Mouse (Mus musculus): Measurements from ENCODE around the gene Immp2l. TPM values are rescaled to one million over a fixed set of nuclear protein-coding genes. Genes with fewer than 3 reads are reported as not detected.

The Immp2l gene
- polyA plus RNA-seq, 1 experiment from 2014 or later = 10.0 TPM

DNA sequence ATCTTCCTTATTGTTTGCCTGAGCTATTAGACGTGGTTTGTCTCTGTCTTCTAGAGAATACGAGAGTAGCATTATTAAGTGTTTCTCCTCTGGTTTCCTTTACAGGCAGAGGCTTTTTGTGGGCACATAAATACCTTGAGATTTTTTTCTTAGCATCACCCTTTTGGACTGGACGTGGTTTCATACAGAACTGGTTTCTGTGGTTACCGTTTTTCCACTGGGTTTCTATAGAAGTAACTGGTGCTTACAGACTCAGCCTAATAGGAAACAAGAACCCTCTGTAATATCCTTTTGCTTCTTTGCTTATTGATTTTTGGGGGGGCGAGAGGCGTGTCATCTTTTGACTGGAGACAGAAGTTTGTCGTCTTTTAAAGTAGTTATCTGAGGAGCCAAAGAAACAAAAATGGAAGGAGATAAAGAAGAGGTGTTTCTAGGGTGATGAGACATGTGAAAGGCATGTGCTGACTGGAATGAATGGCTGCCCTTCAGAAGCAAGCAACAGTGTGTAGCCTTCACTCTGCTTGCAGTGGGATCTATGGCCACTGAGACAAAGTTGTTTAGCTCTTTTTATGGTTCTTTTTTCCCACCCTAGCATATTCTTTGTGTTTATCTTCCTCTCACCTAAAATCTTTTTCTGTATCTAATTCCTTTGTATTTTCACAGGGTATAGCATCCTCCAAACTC lies 307.2 kb downstream of the Immp2l start:
- Histone ChIP-seq H3K27ac (no peak overlapping the region), H3K9ac (no peak overlapping the region), H3K4me2 (no peak overlapping the region), H3K4me3 (no peak overlapping the region), H3K27me3 (no peaks in the 10 kb centered on the region), H3K4me1 (no peaks in the 10 kb centered on the region), H3K9me3 (no peaks in the 10 kb centered on the region), H3K36me3 (no peaks in the 10 kb centered on the region)
- WGBS = 65% methylated on average over 7 of the region's 7 CpGs
- no peak for ATAC-seq (ENCODE audit: borderline replicate concordance, extremely low read depth, low FRiP score, low TSS enrichment)

DNA sequence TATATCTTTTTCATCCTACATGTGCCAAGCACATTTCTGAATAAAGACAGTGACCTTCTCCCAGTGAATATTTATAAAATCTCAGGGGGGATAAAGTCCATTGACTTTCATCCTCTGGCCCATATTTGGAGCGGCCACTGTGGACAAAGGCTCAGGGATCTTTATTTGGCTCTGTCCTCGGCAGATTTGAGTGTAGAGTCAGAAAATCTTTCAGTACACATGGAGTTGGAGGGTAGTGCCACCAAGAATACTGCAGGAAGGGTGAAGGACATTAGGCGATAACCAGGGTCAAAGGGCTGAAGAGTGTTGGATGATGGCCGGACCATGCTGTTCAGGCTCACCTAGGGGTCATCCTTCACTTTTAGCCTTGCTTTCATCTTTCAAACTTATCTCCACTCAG lies 321.7 kb downstream of the Immp2l start:
- WGBS = 81% methylated on average over 4 of the region's 4 CpGs

DNA sequence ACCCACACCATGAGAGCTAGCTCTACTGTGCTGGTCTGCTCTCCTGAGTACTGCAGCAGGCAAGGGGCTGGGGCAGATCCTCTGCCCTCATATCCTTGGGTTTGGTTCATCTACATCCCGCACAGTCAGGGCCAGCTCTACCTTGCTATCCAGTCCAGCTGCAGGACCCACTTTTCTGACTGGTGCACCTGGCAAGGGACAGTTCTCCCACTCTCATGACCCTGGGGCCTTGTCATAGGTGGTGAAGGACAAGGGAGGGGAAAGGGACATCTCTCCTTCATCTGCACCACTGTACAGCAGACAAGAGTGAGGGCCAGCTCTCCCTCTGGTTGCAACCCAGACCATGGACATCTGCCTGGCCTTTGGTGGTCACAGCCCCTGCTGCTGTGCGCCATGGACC lies 323.6 kb downstream of the Immp2l start:
- Histone ChIP-seq H3K4me2 (no peak overlapping the region), H3K27ac (no peak overlapping the region), H3K4me1 (no peaks in the 10 kb centered on the region), H3K9me3 (no peaks in the 10 kb centered on the region), H3K27me3 (no peaks in the 10 kb centered on the region), H3K36me3 (no peaks in the 10 kb centered on the region), H3K9ac (no peak overlapping the region), H3K4me3 (no peak overlapping the region)
- ATAC-seq (ENCODE audit: borderline replicate concordance, extremely low read depth, low FRiP score, low TSS enrichment) = no peak
- 93% methylated on average over 2 of the region's 2 CpGs for WGBS

More for the DNA sequence above, 321.7 kb downstream of the Immp2l start:
- ATAC-seq (ENCODE audit: borderline replicate concordance, extremely low read depth, low FRiP score, low TSS enrichment) = no peak
- Histone ChIP-seq H3K27me3 (no peaks in the 10 kb centered on the region), H3K4me1 (no peaks in the 10 kb centered on the region), H3K9me3 (no peaks in the 10 kb centered on the region), H3K4me2 (no peak overlapping the region), H3K36me3 (no peaks in the 10 kb centered on the region), H3K27ac (no peak overlapping the region), H3K4me3 (no peak overlapping the region), H3K9ac (no peak overlapping the region)

DNA sequence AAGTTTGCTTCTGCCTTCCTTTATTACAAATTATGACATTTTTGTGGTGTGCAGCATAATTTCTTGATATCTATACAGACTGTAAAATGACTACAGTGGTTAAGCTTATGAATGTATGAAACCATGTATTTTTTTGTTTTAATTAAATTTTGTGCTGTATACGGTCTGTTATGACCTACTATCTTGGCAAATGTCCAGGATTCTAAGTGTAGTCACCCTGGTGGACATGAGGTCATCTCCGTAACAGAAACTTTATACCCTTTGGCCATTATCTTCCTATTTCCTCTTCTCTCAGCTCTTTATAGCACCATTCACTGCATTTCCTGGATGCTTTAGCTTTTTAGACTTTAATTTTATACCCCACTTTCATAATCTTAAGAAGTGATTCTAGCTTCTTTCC lies 325.5 kb downstream of the Immp2l start:
- ATAC-seq (ENCODE audit: borderline replicate concordance, extremely low read depth, low FRiP score, low TSS enrichment) = no peak

DNA sequence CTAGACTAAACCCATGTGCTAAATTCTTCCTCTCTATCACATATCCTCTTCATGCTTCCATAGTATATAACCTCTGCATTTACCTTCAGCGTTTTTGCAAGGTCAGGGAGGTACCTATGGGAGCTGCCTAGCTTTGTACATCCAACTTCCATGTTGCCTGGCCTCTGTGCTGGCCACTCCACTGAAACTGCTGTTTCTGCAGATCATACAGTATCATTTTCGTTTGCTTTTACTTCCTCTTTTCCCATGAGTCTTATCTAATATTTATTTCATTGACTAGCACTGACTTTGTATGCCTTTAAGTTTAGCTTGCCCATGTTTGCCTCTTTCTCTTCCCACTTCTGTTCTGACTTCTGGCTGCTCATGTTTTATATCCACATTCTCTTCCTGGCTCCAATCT lies 325.9 kb downstream of the Immp2l start:
- no peak for ATAC-seq (ENCODE audit: borderline replicate concordance, extremely low read depth, low FRiP score, low TSS enrichment)
- no peaks in the 10 kb centered on the region for H3K9me3 ChIP-seq
- no peaks in the 10 kb centered on the region for H3K4me1 ChIP-seq
- H3K36me3 ChIP-seq = no peaks in the 10 kb centered on the region
- H3K4me2 ChIP-seq = no peak overlapping the region
- no peak overlapping the region for H3K4me3 ChIP-seq
- no peak overlapping the region for H3K27ac ChIP-seq
- no peak overlapping the region for H3K9ac ChIP-seq
- no peaks in the 10 kb centered on the region for H3K27me3 ChIP-seq
- 45% methylated on average over 2 of the region's 2 CpGs for WGBS

More for the DNA sequence above, 325.5 kb downstream of the Immp2l start:
- no peak overlapping the region for H3K27ac ChIP-seq
- no peaks in the 10 kb centered on the region for H3K4me1 ChIP-seq
- no peak overlapping the region for H3K9ac ChIP-seq
- no peak overlapping the region for H3K4me2 ChIP-seq
- H3K4me3 ChIP-seq = no peak overlapping the region
- no peaks in the 10 kb centered on the region for H3K9me3 ChIP-seq
- no peaks in the 10 kb centered on the region for H3K36me3 ChIP-seq
- no peaks in the 10 kb centered on the region for H3K27me3 ChIP-seq
- WGBS = 36% methylated on average over 2 of the region's 2 CpGs

DNA sequence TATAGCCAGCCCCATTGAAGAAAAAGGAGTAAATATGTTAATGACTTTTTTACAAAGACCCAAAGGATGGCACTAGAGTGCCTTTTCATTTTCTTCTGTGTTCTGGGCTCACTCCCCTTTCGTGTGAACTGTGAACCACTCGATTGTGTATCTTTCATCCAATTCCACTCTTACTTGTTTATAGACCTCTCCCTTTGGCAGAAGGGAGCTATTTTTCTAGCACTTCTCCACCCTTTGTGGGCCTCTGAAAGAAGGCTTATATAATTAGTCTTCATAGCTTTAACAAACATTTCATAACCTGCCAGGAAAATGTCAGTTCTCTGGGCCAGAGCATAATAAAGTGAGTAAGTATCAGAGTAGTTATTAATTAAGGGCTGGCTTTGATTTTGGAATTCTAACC lies 327.4 kb downstream of the Immp2l start:
- 20% methylated on average over 2 of the region's 2 CpGs for WGBS
- no peak for ATAC-seq (ENCODE audit: borderline replicate concordance, extremely low read depth, low FRiP score, low TSS enrichment)
- H3K4me3 ChIP-seq = no peak overlapping the region

DNA sequence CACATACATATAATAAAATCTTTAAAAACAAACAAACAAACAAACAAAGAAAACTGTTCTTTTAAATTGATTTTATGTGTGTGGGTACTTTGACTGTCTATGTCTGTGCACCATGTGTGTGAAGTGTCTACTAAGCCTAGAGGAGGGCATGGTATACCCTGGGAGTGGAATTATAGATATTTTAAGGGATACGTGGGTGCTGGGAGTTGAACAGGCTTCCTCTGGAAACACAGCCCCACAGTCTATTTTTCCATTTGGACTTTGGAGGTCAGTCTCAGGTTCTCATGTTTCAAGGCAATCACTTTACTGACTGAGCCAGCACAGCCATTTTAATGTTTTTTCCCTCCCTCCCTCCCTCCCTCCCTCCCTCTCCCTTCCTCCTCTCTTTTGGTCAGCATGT lies 331.0 kb downstream of the Immp2l start:
- 63% methylated on average over 1 of the region's 1 CpGs for WGBS
- H3K9me3 ChIP-seq = no peaks in the 10 kb centered on the region
- H3K4me2 ChIP-seq = no peak overlapping the region
- no peaks in the 10 kb centered on the region for H3K4me1 ChIP-seq
- no peak overlapping the region for H3K27ac ChIP-seq
- no peak overlapping the region for H3K9ac ChIP-seq
- no peak for ATAC-seq (ENCODE audit: borderline replicate concordance, extremely low read depth, low FRiP score, low TSS enrichment)
- no peaks in the 10 kb centered on the region for H3K36me3 ChIP-seq
- H3K4me3 ChIP-seq = no peak overlapping the region
- H3K27me3 ChIP-seq = no peaks in the 10 kb centered on the region

More for the DNA sequence above, 327.4 kb downstream of the Immp2l start:
- H3K27me3 ChIP-seq = no peaks in the 10 kb centered on the region
- no peaks in the 10 kb centered on the region for H3K9me3 ChIP-seq
- no peaks in the 10 kb centered on the region for H3K36me3 ChIP-seq
- no peak overlapping the region for H3K27ac ChIP-seq
- no peak overlapping the region for H3K9ac ChIP-seq
- no peak overlapping the region for H3K4me2 ChIP-seq
- H3K4me1 ChIP-seq = no peaks in the 10 kb centered on the region

DNA sequence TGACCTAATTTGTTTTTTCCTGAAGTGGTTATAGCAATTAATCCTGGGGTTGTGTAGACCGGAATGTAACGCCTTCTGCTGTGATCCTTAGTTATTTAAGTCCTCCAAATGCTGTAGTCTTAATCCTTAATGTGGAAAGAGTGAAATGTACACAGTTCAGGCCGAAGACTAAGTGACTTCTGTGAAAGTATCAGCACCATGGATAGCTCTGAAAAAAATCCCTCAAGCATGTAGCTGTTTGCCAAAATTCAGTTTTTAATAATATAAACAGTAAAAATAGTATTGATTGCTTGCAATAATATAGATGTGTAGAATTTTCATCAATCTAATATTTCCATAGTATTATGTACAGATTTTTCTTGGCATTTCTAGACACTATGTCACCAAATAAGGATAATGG lies 332.1 kb downstream of the Immp2l start:
- Histone ChIP-seq H3K9ac (no peak overlapping the region), H3K4me3 (no peak overlapping the region), H3K27ac (no peak overlapping the region), H3K9me3 (no peaks in the 10 kb centered on the region), H3K4me2 (no peak overlapping the region), H3K27me3 (no peaks in the 10 kb centered on the region), H3K36me3 (no peaks in the 10 kb centered on the region), H3K4me1 (no peaks in the 10 kb centered on the region)
- ATAC-seq (ENCODE audit: borderline replicate concordance, extremely low read depth, low FRiP score, low TSS enrichment) = no peak
- WGBS = 44% methylated on average over 3 of the region's 3 CpGs

DNA sequence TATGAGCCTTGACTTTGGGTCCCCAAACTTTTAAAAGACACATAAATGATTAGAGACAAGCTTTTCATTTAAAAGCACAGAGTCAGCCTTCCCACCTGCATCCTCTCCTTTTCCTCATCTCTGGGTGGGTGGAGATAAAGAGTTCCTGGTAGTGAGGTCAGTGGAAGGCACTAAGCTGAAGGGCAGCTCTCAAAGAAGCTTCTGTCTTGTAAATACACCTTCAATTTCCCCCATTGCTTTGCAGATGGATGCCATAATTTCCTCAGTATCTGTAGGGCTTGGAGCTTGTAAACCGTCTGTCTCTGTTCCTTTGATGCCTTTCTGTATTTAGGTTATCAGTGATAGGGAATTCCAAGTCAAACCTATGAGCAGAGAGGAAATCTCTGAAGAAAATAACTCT lies 362.8 kb downstream of the Immp2l start:
- Histone ChIP-seq H3K4me1 (no peaks in the 10 kb centered on the region), H3K4me3 (no peak overlapping the region), H3K9ac (no peak overlapping the region), H3K36me3 (no peaks in the 10 kb centered on the region), H3K27me3 (no peaks in the 10 kb centered on the region), H3K4me2 (no peak overlapping the region), H3K27ac (no peak overlapping the region), H3K9me3 (no peaks in the 10 kb centered on the region)
- WGBS = 44% methylated on average over 1 of the region's 1 CpGs
- no peak for ATAC-seq (ENCODE audit: borderline replicate concordance, extremely low read depth, low FRiP score, low TSS enrichment)

DNA sequence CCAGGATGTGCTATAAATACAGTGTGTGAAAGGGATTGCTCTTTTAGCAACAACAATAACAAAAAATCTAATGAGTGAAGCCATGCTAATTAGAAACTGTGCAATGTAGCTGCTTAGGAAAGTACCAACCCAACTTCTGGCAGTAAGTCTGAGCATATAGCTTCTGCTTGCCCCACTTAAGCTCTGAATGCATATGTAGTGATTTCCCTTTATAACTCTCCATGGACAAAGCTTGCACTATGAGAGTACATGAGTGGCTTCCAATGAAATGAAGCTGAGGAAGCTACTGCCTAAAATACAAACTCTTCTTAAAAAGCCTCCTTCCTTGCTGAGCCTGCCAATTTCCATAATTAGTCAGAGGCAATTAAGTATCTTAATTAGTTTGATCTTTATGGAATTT lies 370.3 kb downstream of the Immp2l start:
- no peak overlapping the region for H3K9ac ChIP-seq
- H3K4me3 ChIP-seq = no peak overlapping the region
- ATAC-seq (ENCODE audit: borderline replicate concordance, extremely low read depth, low FRiP score, low TSS enrichment) = no peak
- H3K4me2 ChIP-seq = no peak overlapping the region
- H3K4me1 ChIP-seq = no peaks in the 10 kb centered on the region
- H3K27ac ChIP-seq = no peak overlapping the region
- H3K27me3 ChIP-seq = no peaks in the 10 kb centered on the region
- no peaks in the 10 kb centered on the region for H3K36me3 ChIP-seq
- no peaks in the 10 kb centered on the region for H3K9me3 ChIP-seq

DNA sequence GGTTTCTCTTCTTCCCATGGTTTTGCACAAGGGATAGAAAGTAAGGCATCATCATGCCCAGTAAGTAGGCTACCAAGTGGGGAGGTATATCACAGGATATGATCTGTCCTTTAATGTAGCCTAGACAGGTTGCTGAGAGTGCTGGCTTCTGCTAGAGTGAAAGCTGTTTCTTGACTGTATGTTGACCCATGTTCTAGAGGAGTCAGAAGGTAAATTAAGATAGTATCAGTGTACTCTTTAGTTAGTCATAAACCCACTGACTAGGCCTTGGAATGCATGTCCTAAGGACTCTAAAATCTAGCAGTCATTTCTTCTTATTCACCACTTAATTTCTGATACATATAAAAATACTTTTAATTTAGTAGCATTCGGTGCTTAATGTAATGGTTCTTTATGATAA lies 377.2 kb downstream of the Immp2l start:
- no peak overlapping the region for H3K4me2 ChIP-seq
- H3K9me3 ChIP-seq = no peaks in the 10 kb centered on the region
- no peak overlapping the region for H3K4me3 ChIP-seq
- no peaks in the 10 kb centered on the region for H3K4me1 ChIP-seq
- H3K27ac ChIP-seq = no peak overlapping the region
- no peak for ATAC-seq (ENCODE audit: borderline replicate concordance, extremely low read depth, low FRiP score, low TSS enrichment)
- WGBS = 85% methylated on average over 1 of the region's 1 CpGs
- H3K9ac ChIP-seq = no peak overlapping the region
- no peaks in the 10 kb centered on the region for H3K27me3 ChIP-seq
- H3K36me3 ChIP-seq = no peaks in the 10 kb centered on the region

DNA sequence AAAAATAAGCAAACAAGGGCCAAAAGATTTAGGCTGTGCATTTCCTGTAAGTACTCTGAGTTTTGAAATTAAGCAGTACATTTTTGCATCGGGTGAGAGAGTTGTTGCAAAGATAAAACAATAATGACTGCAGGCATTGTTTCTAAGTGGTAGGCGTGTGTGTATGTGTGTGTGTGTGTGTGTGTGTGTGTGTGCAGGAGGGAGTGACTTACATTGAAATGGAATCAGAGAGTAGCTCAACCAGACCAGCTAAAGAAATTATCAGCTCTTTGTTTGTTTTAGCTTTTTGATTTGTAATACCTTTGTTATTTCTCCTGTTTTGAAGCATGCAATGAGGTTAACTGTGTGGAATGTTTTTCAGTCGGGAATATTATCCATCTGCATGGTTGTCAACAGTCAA lies 378.0 kb downstream of the Immp2l start:
- ATAC-seq (ENCODE audit: borderline replicate concordance, extremely low read depth, low FRiP score, low TSS enrichment) = no peak
- WGBS = 44% methylated on average over 3 of the region's 3 CpGs
- H3K4me1 ChIP-seq = no peaks in the 10 kb centered on the region
- H3K4me2 ChIP-seq = no peak overlapping the region
- H3K27ac ChIP-seq = no peak overlapping the region
- H3K27me3 ChIP-seq = no peaks in the 10 kb centered on the region
- no peak overlapping the region for H3K9ac ChIP-seq
- no peak overlapping the region for H3K4me3 ChIP-seq
- no peaks in the 10 kb centered on the region for H3K9me3 ChIP-seq
- no peaks in the 10 kb centered on the region for H3K36me3 ChIP-seq

DNA sequence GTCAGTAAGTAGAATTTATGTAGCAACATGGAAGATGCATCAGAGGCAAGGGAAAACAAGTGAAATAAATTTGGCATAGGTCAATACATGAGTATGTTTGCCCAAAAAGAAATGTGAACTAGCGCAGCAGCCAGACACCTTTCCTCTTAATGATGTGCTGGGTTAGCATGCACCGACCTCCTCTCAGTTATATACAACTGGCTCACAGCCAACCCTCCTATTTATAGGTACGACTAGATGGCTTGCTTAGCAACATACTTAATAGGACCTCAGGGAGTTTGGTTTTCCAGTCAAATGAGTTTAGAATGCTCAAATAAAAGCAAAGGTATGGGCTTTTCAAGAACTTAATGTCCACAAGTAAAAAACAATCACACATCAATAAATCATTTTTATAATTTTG lies 385.5 kb downstream of the Immp2l start:
- ATAC-seq (ENCODE audit: borderline replicate concordance, extremely low read depth, low FRiP score, low TSS enrichment) = no peak
- Histone ChIP-seq H3K4me3 (no peak overlapping the region), H3K9ac (no peak overlapping the region), H3K4me1 (no peaks in the 10 kb centered on the region), H3K27ac (no peak overlapping the region), H3K9me3 (no peaks in the 10 kb centered on the region), H3K4me2 (no peak overlapping the region), H3K36me3 (no peaks in the 10 kb centered on the region), H3K27me3 (no peaks in the 10 kb centered on the region)
- 27% methylated on average over 3 of the region's 3 CpGs for WGBS

Measured in lung, embryonic 15.5 days (tissue).